In the genomic region with DNA sequence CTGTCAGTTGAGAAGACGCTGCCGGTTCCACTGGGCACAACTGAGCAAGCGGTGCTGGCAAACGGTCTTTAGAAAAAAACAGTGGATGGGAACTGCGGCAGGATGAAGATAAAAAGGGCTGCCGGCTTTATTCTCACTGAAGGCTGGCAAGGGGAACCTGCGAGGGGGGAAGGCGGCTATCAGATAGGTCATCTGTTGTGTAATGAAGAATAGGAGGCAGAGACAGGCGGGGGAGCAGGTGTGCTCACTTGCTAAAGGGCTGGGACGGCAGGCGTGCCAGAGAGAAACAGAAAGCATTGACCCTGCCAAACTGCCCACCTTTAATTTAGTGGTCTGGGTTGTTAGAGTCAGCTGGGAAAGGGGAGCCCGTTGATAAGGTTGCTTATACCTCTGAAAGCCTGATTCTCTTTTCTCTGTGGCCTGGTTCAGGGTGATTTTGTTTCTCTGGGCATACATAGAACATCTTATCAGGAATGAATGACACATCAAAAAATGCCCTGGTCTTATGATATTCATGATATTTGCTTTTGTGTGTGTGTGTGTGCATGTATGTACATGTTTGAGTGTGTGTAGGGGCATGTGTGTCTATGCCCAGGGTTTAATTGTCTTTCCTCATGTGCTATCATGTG, we compare ENCODE assay signal across 13 mouse cellular contexts.
DNase-seq lines count a peak whose midpoint lies in the region; ATAC-seq and TF ChIP-seq lines count a peak whose summit lies in the region.
"Had no signal": no experiment of that assay in that cellular context is flagged by ENCODE, and none has a peak within 500 bp of the region (broad histone marks: within the 10 kb centered on the region; RNA-seq: fewer than 3 reads in every experiment).

No protein-coding gene starts in this region.

- H3K4me2 ChIP-seq in lung, embryonic 14.5 days, result peak overlapping the region; percentile 31
- H3K4me2 ChIP-seq in hindbrain, postnatal 0 days (ENCODE audit: low read depth, low read length), result peak overlapping the region; percentile 16; the same call in 1 of the 2 replicates
- H3K4me2 ChIP-seq: limb, embryonic 12.5 days had no signal

- H3K4me1 ChIP-seq in lung, embryonic 14.5 days (ENCODE audit: insufficient read depth), result peaks cover 9% of the 10 kb centered on the region
- no peaks in the 10 kb centered on the region for H3K4me1 ChIP-seq in brown adipose tissue, adult 24 weeks (ENCODE audit: control insufficient read depth, insufficient read depth, insufficient read length, low read length)
- H3K4me1 ChIP-seq in hindbrain, postnatal 0 days (ENCODE audit: insufficient read depth, low read length), result 0 out of 2 replicates have a peak, but pooled peaks cover 4% of the 10 kb centered on the region

- no peaks in the 10 kb centered on the region for H3K36me3 ChIP-seq in lung, embryonic 14.5 days (ENCODE audit: insufficient read depth)
- H3K36me3 ChIP-seq in hindbrain, postnatal 0 days (ENCODE audit: insufficient read depth, low read length), result no peaks in the 10 kb centered on the region
- H3K36me3 ChIP-seq: forebrain, embryonic 10.5 days; limb, embryonic 12.5 days had no signal

- 25% methylated on average over 12 of the region's 12 CpGs for WGBS in lung, embryonic 14.5 days
- WGBS in hindbrain, postnatal 0 days, result 36% methylated on average over 12 of the region's 12 CpGs

- peak; percentile 67 for DNase-seq in lung, embryonic 14.5 days
- no peak for DNase-seq in lung, adult 18-20 months
- DNase-seq in hindbrain, postnatal 0 days (ENCODE audit: low spot score), result peak; percentile 32
- DNase-seq in layer of hippocampus, adult 9-10 months (ENCODE audit: low spot score), result no peak
- no peak for DNase-seq in embryo, embryonic 10 days (ENCODE audit: low spot score)
- DNase-seq in heart, postnatal 4 days, result no peak
- DNase-seq: gastrocnemius, postnatal 14 days; kidney, postnatal 25 days had no signal

- H3K9me3 ChIP-seq in lung, embryonic 14.5 days (ENCODE audit: low read depth, low read length), result no peaks in the 10 kb centered on the region
- H3K9me3 ChIP-seq in hindbrain, postnatal 0 days (ENCODE audit: low read length), result no peaks in the 10 kb centered on the region
- H3K9me3 ChIP-seq: forebrain, embryonic 10.5 days; limb, embryonic 12.5 days had no signal

- TF ChIP-seq CTCF in lung, embryonic 14.5 days (IDR thresholded peaks at IDR 0.05; ENCODE audit: low read depth), result no peak
- no peak for TF ChIP-seq CTCF in hindbrain, postnatal 0 days (IDR thresholded peaks at IDR 0.05; ENCODE audit: low read depth)

- H3K4me3 ChIP-seq in lung, embryonic 14.5 days (ENCODE audit: low read depth, low read length), result no peak overlapping the region
- 0 out of 2 replicates have a peak overlapping the region, but pooled peaks have one; percentile 8 for H3K4me3 ChIP-seq in brown adipose tissue, adult 24 weeks (ENCODE audit: insufficient read depth, low read depth, low read length)
- no peak overlapping the region for H3K4me3 ChIP-seq in hindbrain, postnatal 0 days (ENCODE audit: low read length)
- H3K4me3 ChIP-seq: forebrain, embryonic 10.5 days; limb, embryonic 12.5 days had no signal

- no peak for ATAC-seq in lung, embryonic 14.5 days (ENCODE audit: insufficient read depth)
- no peak for ATAC-seq in hindbrain, postnatal 0 days
- ATAC-seq in megakaryocyte, adult 5-6 weeks (ENCODE audit: poor library complexity, severe bottlenecking), result peak; percentile 62
- ATAC-seq: inflammation-experienced regulatory T-cells, adult 6 months had no signal

- no peak overlapping the region for H3K27ac ChIP-seq in lung, embryonic 14.5 days (ENCODE audit: low read depth)
- H3K27ac ChIP-seq in brown adipose tissue, adult 24 weeks (replicated peaks; ENCODE audit: low read depth, low read length), result no peak overlapping the region
- H3K27ac ChIP-seq in hindbrain, postnatal 0 days, result no peak overlapping the region
- H3K27ac ChIP-seq: forebrain, embryonic 10.5 days; limb, embryonic 12.5 days had no signal

- H3K27me3 ChIP-seq in lung, embryonic 14.5 days (ENCODE audit: insufficient read depth, low read length), result no peaks in the 10 kb centered on the region
- H3K27me3 ChIP-seq in hindbrain, postnatal 0 days (ENCODE audit: insufficient read depth, low read length), result no peaks in the 10 kb centered on the region
- H3K27me3 ChIP-seq: limb, embryonic 12.5 days had no signal

- H3K9ac ChIP-seq in lung, embryonic 14.5 days, result no peak overlapping the region
- H3K9ac ChIP-seq in hindbrain, postnatal 0 days (replicated peaks; ENCODE audit: low read length), result no peak overlapping the region
- H3K9ac ChIP-seq: limb, embryonic 12.5 days had no signal

Comparison
In these comparisons a context has a peak if more than half of its experiments do, and no peak if none do; other contexts are left out.
1. DNase-seq: peak in lung, embryonic 14.5 days (single experiment) and hindbrain, postnatal 0 days (single experiment); none in lung, adult 18-20 months (0 of 2), layer of hippocampus, adult 9-10 months (single experiment), embryo, embryonic 10 days (single experiment) and heart, postnatal 4 days (single experiment).